Mouse (Mus musculus) olfactory bulb, adult 2 months (tissue): ENCODE measurements around the gene Cep41.

ENCODE experiments used
- CTCF ChIP-seq: fragments of 200-500 bp; IDR thresholded peaks from 2 replicates; pipeline ENCODE4 v1.5.1; 2012; ENCODE audit warnings: low read depth, mild to moderate bottlenecking, low read length, moderate library complexity; ENCODE audit not compliant: insufficient read depth
- POLR2A ChIP-seq: fragments of 200-500 bp; IDR thresholded peaks from 2 replicates; pipeline ENCODE4 v1.6.1; 2012; ENCODE audit warnings: mild to moderate bottlenecking, low read depth, low read length, moderate library complexity; ENCODE audit not compliant: insufficient read depth

GRCm38 (mm10) chr6:30694209-30694608 lies 660 bp upstream of the Cep41 start:
- TF ChIP-seq CTCF (no peak), POLR2A (no peak)
